Mouse (Mus musculus) left cerebral cortex, adult 11 months (tissue): ENCODE results near the gene Zfp740.
"Not testable (repeated sequence)": the region's sequence is repeated elsewhere in the genome, so short reads cannot be mapped to it uniquely, and the experiment has no call there.

Experiments used
- DNase-seq: peaks from one replicate; pipeline ENCODE4 v3.0.0; 2022; ENCODE audit warnings: low spot score

The Zfp740 gene

DNA sequence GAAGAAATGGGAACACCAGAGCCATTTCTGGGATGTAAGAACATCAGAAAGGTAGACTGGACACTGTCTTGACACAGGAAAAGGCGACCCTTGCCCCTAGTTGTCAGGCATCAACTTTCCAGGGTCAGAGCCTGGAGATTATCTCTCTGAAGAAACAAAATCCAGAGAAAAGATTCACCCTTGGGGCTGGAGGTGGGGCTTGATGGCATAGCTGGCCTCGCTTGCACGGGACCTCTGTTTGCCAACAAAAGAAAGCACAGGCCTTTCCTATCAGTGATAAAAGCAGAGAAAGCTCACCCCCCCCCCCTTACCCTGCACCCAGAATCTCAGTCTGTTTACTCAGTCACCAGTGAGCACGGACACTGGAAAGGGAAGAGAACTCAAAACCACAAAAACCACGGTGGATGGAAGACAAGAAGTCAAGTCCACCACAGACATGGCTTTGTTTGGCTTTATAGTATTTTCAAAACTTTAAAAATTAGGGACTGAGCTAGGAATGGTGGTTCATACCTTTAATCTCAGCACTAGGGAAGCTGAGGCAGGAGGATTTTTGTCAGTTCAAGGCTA, 10.1 kb upstream of the Zfp740 start:
- no peak for DNase-seq

DNA sequence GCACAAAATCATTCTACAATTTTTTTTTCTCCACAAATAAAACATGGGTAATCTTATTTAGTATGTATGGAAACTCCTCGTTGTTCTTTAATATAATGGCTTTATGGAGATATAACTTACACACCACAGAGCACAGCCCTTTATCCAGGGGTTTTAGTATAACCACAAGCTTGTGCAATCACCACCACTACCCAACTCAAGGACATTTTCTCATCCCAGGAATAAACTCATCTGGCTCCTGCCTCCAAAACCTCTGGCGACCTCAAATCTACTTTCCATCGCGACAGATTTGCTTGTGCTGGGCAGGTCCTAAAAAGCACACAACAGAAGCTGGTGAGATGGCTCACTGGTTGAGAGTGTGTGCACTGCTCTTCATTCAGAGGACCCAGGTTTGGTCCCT, 9.4 kb upstream of the Zfp740 start:
- no peak for DNase-seq

DNA sequence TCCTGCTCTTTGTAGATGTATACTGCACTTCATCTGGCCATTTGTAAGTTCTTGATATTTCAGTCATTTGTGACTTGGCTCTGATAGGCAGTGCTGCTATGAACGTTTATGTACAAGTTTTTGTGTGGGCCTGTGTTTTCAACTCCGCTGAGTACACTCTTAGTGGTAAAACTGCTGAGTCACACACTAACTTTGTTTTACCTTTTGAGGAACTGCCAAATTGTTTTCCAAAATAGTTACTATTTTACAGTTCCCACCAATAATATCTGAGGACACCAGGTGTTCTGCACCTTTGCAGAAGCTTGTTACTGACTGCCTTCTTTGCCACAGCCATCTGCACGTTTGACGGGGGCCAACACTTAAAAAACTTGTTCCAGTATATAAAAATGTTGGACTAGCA, 8.6 kb upstream of the Zfp740 start:
- DNase-seq: no peak

DNA sequence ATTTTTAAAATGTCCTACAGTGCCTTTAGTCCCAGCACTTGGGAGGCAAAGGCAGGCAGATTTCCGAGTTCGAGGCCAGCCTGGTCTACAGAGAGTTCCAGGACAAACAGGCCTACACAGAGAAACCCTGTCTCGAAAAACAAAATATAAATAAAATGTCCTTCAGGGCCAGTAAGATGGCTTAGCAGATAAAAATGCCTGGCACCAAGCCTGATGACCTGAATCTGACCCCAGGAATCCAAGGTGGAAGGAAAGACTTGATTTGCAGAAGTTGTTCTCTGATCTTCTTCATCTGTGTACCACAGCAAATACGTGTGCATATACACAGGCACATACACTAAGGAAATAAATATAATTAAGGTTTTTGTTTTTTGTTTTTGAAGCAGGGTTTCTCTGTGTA, 7.7 kb upstream of the Zfp740 start:
- no peak for DNase-seq

DNA sequence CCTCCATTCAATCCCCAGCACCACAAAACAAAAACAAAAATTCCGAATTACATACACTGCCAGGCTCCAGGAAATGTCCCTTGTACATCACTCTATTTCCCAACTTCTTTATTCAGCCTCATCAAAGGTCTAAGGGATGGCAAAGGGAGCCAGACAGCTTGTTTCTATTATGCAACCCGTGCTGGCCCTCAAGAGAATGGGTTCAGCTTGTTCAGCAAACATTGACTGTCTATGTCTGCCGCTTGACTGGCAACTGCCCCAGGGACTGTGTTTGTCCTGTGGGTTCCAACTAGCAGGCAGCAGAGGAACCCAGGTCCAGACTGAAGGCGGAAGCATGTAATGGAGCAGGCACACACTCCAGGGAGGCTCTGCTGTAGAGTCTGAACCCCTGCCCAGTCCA, 4.2 kb upstream of the Zfp740 start:
- DNase-seq: no peak

- peak; percentile 39 for DNase-seq
These were observed 859 bp downstream of the Zfp740 start for GRCm38 (mm10) chr15:102203835-102204381.

DNA sequence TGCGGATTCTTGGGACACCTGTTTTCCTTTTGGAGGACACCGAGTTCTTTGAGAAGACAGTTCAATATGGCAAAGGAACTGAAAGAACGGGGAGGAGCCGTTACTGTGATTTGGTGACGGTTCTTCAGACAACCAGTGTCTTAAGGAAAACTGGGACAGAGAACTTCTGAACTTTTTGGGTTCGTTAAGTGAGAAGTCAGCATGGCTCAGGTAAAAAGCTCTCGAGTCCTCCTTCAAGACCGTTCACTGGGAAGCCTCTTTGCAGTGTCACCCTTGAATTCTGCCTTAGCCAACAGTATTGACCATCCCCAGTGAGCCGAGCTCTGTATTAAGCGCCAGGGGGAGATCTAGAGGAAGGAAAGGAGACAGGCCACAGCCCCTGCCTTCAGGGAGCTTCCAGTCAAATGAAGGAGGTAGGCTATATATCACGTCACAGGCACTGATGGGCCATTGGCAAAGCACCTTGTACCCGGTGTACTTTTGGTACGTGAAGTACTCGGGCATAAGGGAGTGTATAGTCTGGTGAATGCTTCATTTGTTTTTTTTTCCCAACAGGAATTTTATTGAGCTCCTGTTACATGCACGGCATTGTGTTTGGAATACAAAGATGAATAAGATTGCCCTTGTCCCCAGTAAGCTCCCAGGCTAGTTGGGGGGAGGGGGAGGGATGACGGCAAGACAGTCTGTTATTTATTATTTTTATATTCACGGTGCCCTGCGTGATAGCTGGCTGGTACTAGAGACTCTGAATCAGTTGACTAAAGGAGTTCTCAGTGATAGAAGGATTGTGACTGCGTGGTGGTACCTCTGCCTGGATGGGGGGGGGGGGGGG, 1.8 kb downstream of the Zfp740 start, which contains the start of gene Csad:
Gene Csad, minus strand, starts transcription at position 51 of the 832 bp plus-strand sequence.
- no peak for DNase-seq

DNA sequence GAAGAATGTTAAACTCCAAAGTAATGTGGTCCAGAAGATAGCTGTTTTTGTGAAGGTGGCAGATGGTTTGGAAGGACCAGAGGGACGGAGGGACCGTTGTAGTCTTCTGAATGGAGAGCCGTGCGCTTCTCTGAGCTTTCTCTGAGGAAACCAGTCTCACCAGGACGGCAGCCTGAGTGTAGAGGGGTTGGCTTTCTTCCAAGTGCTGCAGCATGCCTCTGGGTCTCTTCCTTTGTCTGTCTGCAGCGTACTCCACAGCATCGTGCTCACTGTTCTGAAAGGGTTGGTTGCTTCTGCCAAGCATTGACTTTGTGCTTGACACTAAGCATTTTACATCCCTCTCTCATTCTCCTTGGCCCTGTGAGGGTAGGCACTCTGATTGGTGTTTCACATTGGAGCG, 2.7 kb downstream of the Zfp740 start:
- DNase-seq: peak; percentile 39

- no peak for DNase-seq
These were observed 4.3 kb downstream of the Zfp740 start for GRCm38 (mm10) chr15:102207351-102207750.

- DNase-seq: no peak
These were observed 5.1 kb downstream of the Zfp740 start for GRCm38 (mm10) chr15:102208092-102208561.

GRCm38 (mm10) chr15:102209114-102209513, 6.1 kb downstream of the Zfp740 start:
- DNase-seq: no peak

DNA sequence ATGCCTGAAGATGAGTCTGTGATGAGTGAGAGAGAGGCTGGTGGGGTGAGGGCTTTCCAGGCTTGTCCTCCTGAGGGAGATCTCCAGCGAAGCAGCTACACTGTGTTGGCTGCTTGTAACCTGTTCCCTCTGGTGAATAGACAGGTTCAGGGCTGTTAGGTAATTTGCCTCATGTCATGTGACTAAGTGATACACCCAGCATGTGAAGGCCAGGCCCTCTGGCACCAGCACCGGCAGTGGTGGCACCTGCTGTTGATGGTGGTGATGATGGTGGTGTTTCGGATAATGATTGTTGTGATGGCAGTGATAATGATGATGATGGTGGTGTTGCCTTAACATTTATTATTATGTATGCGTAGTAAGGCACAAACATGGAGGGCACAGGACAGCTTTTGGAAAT, 7.8 kb downstream of the Zfp740 start:
- DNase-seq: no peak

GRCm38 (mm10) chr15:102211895-102212294, 8.8 kb downstream of the Zfp740 start:
- DNase-seq: no peak

DNA sequence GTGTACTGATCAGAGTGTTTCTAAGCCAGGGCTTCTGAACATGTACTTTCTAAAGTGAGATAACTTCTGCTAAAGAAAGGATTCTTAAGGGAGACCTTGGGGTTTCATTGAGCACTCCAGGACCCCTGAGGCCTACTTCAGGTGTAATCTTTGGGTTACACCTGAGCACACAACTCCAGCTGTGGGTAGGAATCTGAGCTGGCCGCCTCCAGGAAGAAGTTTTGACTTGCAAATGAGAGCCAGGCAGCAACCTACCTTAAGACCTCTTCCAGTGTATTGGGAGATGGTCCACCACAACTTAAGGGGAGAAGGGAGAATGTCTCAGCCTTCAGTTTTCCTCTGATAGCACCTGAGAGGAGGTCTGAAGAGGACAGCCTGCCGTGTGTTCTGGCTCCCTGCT, 11.1 kb downstream of the Zfp740 start:
- no peak for DNase-seq

DNA sequence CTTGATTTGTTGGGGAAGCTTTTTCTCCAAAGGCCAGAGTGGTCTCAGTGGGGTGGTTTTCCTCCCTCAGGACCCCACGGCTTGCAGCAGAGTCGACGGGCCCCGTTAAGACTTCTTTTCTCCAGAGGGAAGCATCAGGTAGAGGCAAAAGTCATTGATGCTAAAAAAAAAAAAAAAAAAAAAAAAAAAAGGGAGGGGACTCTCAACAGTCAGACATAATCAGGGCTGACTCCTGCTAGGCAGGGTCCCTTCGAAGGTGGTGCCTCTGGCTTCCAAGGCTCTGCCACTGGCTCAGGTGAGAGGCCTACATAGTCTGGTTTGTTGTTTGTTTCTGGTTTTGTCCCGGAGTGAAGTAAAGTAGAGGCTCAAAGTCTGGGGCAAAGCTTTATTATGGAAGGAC, 12.6 kb downstream of the Zfp740 start:
- DNase-seq: no peak

- DNase-seq: no peak
These were observed 13.6 kb downstream of the Zfp740 start for GRCm38 (mm10) chr15:102216459-102217228.

- DNase-seq: no peak
These were observed 14.3 kb downstream of the Zfp740 start for GRCm38 (mm10) chr15:102217325-102217724.

DNA sequence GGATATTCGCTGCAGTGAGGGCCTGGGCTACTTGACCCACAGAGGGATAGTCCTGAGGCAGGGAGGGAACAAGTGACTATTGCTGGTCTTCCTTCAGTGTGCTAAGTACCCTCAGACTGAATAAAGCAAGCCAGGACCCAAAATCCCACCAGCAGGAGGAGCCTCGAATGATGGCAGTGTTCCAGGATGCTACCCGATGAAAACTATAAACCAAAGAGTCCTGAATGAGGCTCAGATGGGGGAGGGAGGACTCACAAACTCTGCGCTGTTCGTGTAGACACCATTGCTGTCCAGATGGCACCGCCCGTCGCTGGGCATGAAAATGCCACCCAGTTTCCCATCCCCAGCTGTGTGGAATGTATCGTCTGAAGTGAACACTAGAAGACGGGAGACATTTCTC, 19.3 kb downstream of the Zfp740 start:
- DNase-seq: no peak

- no peak for DNase-seq
These were observed 21.3 kb downstream of the Zfp740 start for GRCm38 (mm10) chr15:102224186-102224991.

DNA sequence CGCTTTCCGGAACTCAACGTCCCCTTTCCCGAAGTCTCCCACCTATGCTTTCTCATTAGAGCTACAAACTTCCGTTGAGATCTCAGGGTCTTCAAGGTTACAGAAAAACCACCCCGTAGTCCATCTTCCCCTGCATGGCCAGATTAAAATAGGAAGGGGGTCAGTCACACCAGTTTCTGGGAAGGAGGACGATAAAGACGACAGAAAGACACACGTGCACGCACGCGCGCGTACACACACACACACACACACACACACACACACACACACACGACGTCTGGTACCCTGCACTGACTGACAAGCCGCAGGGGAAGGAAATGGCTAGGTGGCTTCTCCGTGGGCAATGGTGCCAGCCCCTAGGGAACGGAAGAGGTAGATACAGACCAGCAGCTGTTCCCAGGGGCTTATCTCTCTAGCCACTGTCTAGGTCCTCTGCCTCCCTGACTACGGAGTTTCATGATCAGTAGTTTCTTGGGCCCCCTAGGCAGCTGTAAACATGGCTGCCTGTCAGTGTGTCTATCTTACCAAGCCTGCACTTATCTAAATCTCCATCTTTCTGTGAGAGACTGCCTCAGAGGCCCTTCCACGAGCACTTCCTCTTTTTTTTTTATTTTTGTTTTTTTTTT, 22.1 kb downstream of the Zfp740 start:
- DNase-seq: no peak

DNA sequence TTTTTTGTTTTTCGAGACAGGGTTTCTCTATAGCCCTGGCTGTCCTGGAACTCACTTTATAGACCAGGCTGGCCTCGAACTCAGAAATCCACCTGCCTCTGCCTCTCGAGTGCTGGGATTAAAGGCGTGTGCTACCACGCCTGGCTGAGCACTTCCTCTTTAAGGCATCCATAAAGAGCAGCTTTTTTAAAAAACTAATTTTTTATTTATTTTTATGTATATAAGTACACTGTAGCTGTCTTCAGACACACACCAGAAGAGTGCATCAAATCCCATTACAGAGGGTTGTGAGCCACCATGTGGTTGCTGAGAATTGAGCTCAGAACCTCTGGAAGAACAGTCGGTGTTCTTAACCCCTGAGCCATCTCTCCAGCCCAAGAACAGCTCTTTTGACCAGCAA, 22.6 kb downstream of the Zfp740 start:
- DNase-seq: not testable (repeated sequence)
